Mouse (Mus musculus) ES-E14 (cell line): ENCODE measurements at regions not wholly inside any gene's neighbourhood (a gene's known extent, or its start where the extent isn't known, plus 50 kb on each side); places are given as distances from the start of the nearest gene placed in this dataset.

Experiments used
- CHD2 ChIP-seq: IDR thresholded peaks from 2 replicates; pipeline ENCODE4 v1.6.1; 2014; ENCODE audit warnings: mild to moderate bottlenecking, low read depth, low read length, inconsistent platforms
- HCFC1 ChIP-seq: IDR thresholded peaks from 2 replicates; pipeline ENCODE4 v1.6.1; 2012; ENCODE audit warnings: low read length, inconsistent platforms, borderline replicate concordance; ENCODE audit not compliant: insufficient read depth
- MAFK ChIP-seq: IDR thresholded peaks from 2 replicates; pipeline ENCODE4 v1.6.1; 2014; ENCODE audit warnings: mild to moderate bottlenecking, low read depth, low read length, inconsistent platforms; ENCODE audit not compliant: insufficient read depth
- ZC3H11A ChIP-seq: IDR thresholded peaks from 2 replicates; pipeline ENCODE4 v1.6.1; 2012; ENCODE audit warnings: low read depth, mild to moderate bottlenecking, inconsistent platforms, low read length, borderline replicate concordance
- ZNF384 ChIP-seq: IDR thresholded peaks from 2 replicates; pipeline ENCODE4 v1.6.1; 2012; ENCODE audit warnings: low read depth, low read length, inconsistent platforms

DNA sequence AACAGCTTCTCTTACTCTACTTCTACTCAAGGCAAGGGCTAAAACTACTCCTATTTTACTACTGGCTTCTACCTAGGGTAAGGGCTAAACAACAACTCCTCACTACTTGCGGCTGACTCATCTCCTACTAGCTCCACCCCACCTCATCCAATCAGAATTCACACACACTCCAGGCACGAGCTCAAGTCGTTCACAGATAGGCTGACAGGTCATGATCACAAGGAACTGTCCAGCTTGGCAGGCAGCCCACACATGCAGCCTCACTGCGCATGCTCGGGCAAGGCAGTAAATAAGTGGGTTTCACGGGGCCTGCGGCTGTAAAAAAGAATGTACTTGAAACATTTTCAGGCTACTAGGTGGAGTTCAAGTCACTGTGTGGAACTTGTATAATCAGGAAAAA lies 197.6 kb downstream of the Ccdc50 start:
- no peak for TF ChIP-seq CHD2
- TF ChIP-seq ZC3H11A: no peak
- TF ChIP-seq HCFC1: no peak
- no peak for TF ChIP-seq MAFK
- no peak for TF ChIP-seq ZNF384
